Mouse (Mus musculus) heart, postnatal 10 days (tissue): Measurements from ENCODE around the gene Soat1. TPM values are rescaled to one million over a fixed set of nuclear protein-coding genes. Genes with fewer than 3 reads are reported as not detected.
A peak's percentile ranks its signal among the peaks of the same experiment; 100 is the strongest.

ENCODE experiments used
- DNase-seq, 2 experiments: peaks; one replicate each; pipeline ENCODE4 v3.0.0; 2021
- intact Hi-C: fragments of 180-260 bp; cut with DNase I; formaldehyde crosslinking; loops from one replicate; pipeline ENCODE4 v1.15.1; 2025
- total RNA-seq, 2 experiments: library from RNA; stranded (reverse); gene quantifications; 2 replicates each; pipeline ENCODE4 v1.2.3; 2021

The Soat1 gene
- total RNA-seq, 2 experiments from 2014 or later: 22.2 to 29.6 TPM

- intact Hi-C loops: no loop called here
- DNase-seq: peak in 1 of 2 experiments; percentile 24
Observed at GRCm38 (mm10) chr1:156467655-156468255, 6.4 kb downstream of the Soat1 start.

- no peak for DNase-seq
- intact Hi-C loops: no loop called here
Observed at GRCm38 (mm10) chr1:156464963-156465362, 9.2 kb downstream of the Soat1 start.

GRCm38 (mm10) chr1:156463981-156464853 is 9.9 kb downstream of the Soat1 start:
- peak; percentile 47 to 59 for DNase-seq
- intact Hi-C loops: no loop called here

GRCm38 (mm10) chr1:156462273-156462991 is 11.7 kb downstream of the Soat1 start:
- no peak for DNase-seq
- intact Hi-C loops: no loop called here

GRCm38 (mm10) chr1:156461036-156461435 is 13.1 kb downstream of the Soat1 start:
- DNase-seq: no peak
- intact Hi-C loops: no loop called here

GRCm38 (mm10) chr1:156460216-156460615 is 13.9 kb downstream of the Soat1 start:
- intact Hi-C loops: no loop called here
- no peak for DNase-seq

GRCm38 (mm10) chr1:156459690-156460089 is 14.4 kb downstream of the Soat1 start:
- intact Hi-C loops: no loop called here
- DNase-seq: no peak

GRCm38 (mm10) chr1:156458391-156459060 is 15.6 kb downstream of the Soat1 start:
- intact Hi-C loops: no loop called here

GRCm38 (mm10) chr1:156455005-156455758 is 18.9 kb downstream of the Soat1 start:
- DNase-seq: no peak
- intact Hi-C loops: no loop called here

More at GRCm38 (mm10) chr1:156458391-156459060, 15.6 kb downstream of the Soat1 start:
- DNase-seq: no peak

GRCm38 (mm10) chr1:156454384-156454783 is 19.7 kb downstream of the Soat1 start:
- intact Hi-C loops: no loop called here

GRCm38 (mm10) chr1:156453876-156454275 is 20.3 kb downstream of the Soat1 start:
- DNase-seq: no peak

More at GRCm38 (mm10) chr1:156454384-156454783, 19.7 kb downstream of the Soat1 start:
- no peak for DNase-seq

GRCm38 (mm10) chr1:156450478-156450877 is 23.7 kb downstream of the Soat1 start:
- intact Hi-C loops: no loop called here

More at GRCm38 (mm10) chr1:156453876-156454275, 20.3 kb downstream of the Soat1 start:
- intact Hi-C loops: no loop called here

GRCm38 (mm10) chr1:156449691-156450090 is 24.4 kb downstream of the Soat1 start:
- no peak for DNase-seq
- intact Hi-C loops: no loop called here

More at GRCm38 (mm10) chr1:156450478-156450877, 23.7 kb downstream of the Soat1 start:
- DNase-seq: no peak

- no peak for DNase-seq
- intact Hi-C loops: no loop called here
Observed at GRCm38 (mm10) chr1:156449089-156449488, 25.0 kb downstream of the Soat1 start.

GRCm38 (mm10) chr1:156445049-156445448 is 29.1 kb downstream of the Soat1 start:
- intact Hi-C loops: no loop called here
- DNase-seq: no peak

- intact Hi-C loops: no loop called here
- peak; percentile 23 to 29 for DNase-seq
Observed at GRCm38 (mm10) chr1:156442776-156443175, 31.4 kb downstream of the Soat1 start.

GRCm38 (mm10) chr1:156442266-156442665 is 31.9 kb downstream of the Soat1 start:
- DNase-seq: no peak
- intact Hi-C loops: no loop called here

GRCm38 (mm10) chr1:156437726-156438125 is 36.4 kb downstream of the Soat1 start:
- intact Hi-C loops: no loop called here
- DNase-seq: no peak

- DNase-seq: no peak
Observed at GRCm38 (mm10) chr1:156437016-156437708, 37.0 kb downstream of the Soat1 start.

More at GRCm38 (mm10) chr1:156437016-156437708, 37.0 kb downstream of the Soat1 start:
- intact Hi-C loops: no loop called here
